Mouse (Mus musculus): ENCODE data around the gene Wif1. TPM values are rescaled to one million over a fixed set of nuclear protein-coding genes. Genes with fewer than 3 reads are reported as not detected.

Gene Wif1
- polyA plus RNA-seq, 1 experiment, result 0.81 TPM

GRCm38 (mm10) chr10:121098263-121098662 is 64.5 kb downstream of the Wif1 start:
- H3K27ac ChIP-seq (ENCODE audit: insufficient read depth, low read length), result no peak overlapping the region
- H3K4me3 ChIP-seq (ENCODE audit: insufficient read depth, low read length), result no peak overlapping the region
- TF ChIP-seq CTCF (IDR thresholded peaks at IDR 0.05; ENCODE audit: extremely low read depth, insufficient read depth, low read length) (no peak), POLR2A (IDR thresholded peaks at IDR 0.05; ENCODE audit: extremely low read depth, insufficient read depth, low read length) (no peak)
- H3K4me1 ChIP-seq (ENCODE audit: control insufficient read depth, insufficient read depth, low read length), result no peaks in the 10 kb centered on the region

DNA sequence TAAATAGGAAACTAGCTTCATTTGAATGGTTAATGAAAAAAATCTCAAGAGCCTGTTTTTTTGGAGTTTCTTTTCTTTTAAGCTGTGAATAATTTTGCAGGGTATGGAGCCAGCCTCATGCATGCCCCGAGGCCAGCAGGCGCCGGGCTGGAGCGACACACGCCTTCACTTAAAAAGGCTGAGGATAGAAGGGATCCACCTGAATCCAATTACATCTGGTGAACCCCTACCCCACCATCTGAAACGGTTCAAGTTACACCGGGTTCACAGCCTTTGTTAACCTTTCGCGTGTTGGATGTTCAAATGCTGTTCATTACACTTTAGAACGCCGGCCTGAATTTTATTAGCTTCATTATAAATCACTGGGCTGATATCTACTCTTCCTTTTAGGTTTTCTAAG is 65.9 kb downstream of the Wif1 start:
- no peak overlapping the region for H3K27ac ChIP-seq (ENCODE audit: insufficient read depth, low read length)
- TF ChIP-seq CTCF (IDR thresholded peaks at IDR 0.05; ENCODE audit: extremely low read depth, insufficient read depth, low read length) (no peak), POLR2A (IDR thresholded peaks at IDR 0.05; ENCODE audit: extremely low read depth, insufficient read depth, low read length) (no peak)
- H3K4me3 ChIP-seq (ENCODE audit: insufficient read depth, low read length), result no peak overlapping the region
- H3K4me1 ChIP-seq (ENCODE audit: control insufficient read depth, insufficient read depth, low read length), result no peaks in the 10 kb centered on the region

- no peak overlapping the region for H3K4me3 ChIP-seq (ENCODE audit: insufficient read depth, low read length)
- no peak overlapping the region for H3K27ac ChIP-seq (ENCODE audit: insufficient read depth, low read length)
- TF ChIP-seq CTCF (IDR thresholded peaks at IDR 0.05; ENCODE audit: extremely low read depth, insufficient read depth, low read length), result no peak
- TF ChIP-seq POLR2A (IDR thresholded peaks at IDR 0.05; ENCODE audit: extremely low read depth, insufficient read depth, low read length), result no peak
- H3K4me1 ChIP-seq (ENCODE audit: control insufficient read depth, insufficient read depth, low read length), result no peaks in the 10 kb centered on the region
These were observed 82.4 kb downstream of the Wif1 start for GRCm38 (mm10) chr10:121116115-121116514.

DNA sequence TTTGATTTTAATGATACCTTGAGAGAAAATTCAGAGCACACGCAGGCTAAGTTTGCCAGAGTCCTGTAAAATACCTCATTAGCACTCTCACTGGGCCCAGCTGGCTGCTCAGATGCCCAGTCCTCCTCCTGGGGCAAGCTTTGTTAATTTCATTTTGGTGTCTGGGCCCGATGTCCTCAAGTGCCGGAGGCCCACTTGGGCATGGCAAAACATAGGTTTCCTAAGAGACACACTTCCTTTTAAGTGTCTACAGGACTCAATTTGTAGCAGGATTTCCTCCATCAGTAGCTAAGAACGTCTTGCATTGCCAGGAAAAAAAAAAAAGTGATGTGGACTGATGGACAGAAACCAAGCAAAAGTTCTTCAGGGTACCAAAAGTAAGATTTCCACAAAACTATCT is 82.9 kb downstream of the Wif1 start:
- no peak overlapping the region for H3K27ac ChIP-seq (ENCODE audit: insufficient read depth, low read length)
- H3K4me3 ChIP-seq (ENCODE audit: insufficient read depth, low read length), result no peak overlapping the region
- TF ChIP-seq POLR2A (IDR thresholded peaks at IDR 0.05; ENCODE audit: extremely low read depth, insufficient read depth, low read length) (no peak), CTCF (IDR thresholded peaks at IDR 0.05; ENCODE audit: extremely low read depth, insufficient read depth, low read length) (no peak)
- no peaks in the 10 kb centered on the region for H3K4me1 ChIP-seq (ENCODE audit: control insufficient read depth, insufficient read depth, low read length)

GRCm38 (mm10) chr10:121120751-121121150 is 87.0 kb downstream of the Wif1 start:
- Histone ChIP-seq H3K27ac (ENCODE audit: insufficient read depth, low read length) (no peak overlapping the region), H3K4me3 (ENCODE audit: insufficient read depth, low read length) (no peak overlapping the region), H3K4me1 (ENCODE audit: control insufficient read depth, insufficient read depth, low read length) (no peaks in the 10 kb centered on the region)
- TF ChIP-seq CTCF (IDR thresholded peaks at IDR 0.05; ENCODE audit: extremely low read depth, insufficient read depth, low read length) (no peak), POLR2A (IDR thresholded peaks at IDR 0.05; ENCODE audit: extremely low read depth, insufficient read depth, low read length) (no peak)

GRCm38 (mm10) chr10:121124481-121124880 is 90.7 kb downstream of the Wif1 start:
- TF ChIP-seq POLR2A (IDR thresholded peaks at IDR 0.05; ENCODE audit: extremely low read depth, insufficient read depth, low read length) (no peak), CTCF (IDR thresholded peaks at IDR 0.05; ENCODE audit: extremely low read depth, insufficient read depth, low read length) (no peak)
- H3K27ac ChIP-seq (ENCODE audit: insufficient read depth, low read length), result no peak overlapping the region

GRCm38 (mm10) chr10:121129000-121129925 is 95.5 kb downstream of the Wif1 start:
- H3K4me1 ChIP-seq (ENCODE audit: control insufficient read depth, insufficient read depth, low read length), result no peaks in the 10 kb centered on the region
- no peak for TF ChIP-seq POLR2A (IDR thresholded peaks at IDR 0.05; ENCODE audit: extremely low read depth, insufficient read depth, low read length)
- TF ChIP-seq CTCF (IDR thresholded peaks at IDR 0.05; ENCODE audit: extremely low read depth, insufficient read depth, low read length), result no peak
- H3K27ac ChIP-seq (ENCODE audit: insufficient read depth, low read length), result no peak overlapping the region
- H3K4me3 ChIP-seq (ENCODE audit: insufficient read depth, low read length), result no peak overlapping the region

More at GRCm38 (mm10) chr10:121124481-121124880, 90.7 kb downstream of the Wif1 start:
- Histone ChIP-seq H3K4me3 (ENCODE audit: insufficient read depth, low read length) (no peak overlapping the region), H3K4me1 (ENCODE audit: control insufficient read depth, insufficient read depth, low read length) (no peaks in the 10 kb centered on the region)

Other genes with a start within 250 kb of the Wif1 start
- gene Msrb3, start 134.9 kb upstream of the Wif1 start, polyA plus RNA-seq (2012; rRNA removed), result 7.6 and 8.0 TPM in 2 replicates
- gene Lemd3, start 54.6 kb upstream of the Wif1 start, polyA plus RNA-seq (2012; rRNA removed), result 17.9 and 18.8 TPM in 2 replicates